Mouse (Mus musculus) MEL (cell line): ENCODE results near the gene Gdf1. TPM values are rescaled to one million over a fixed set of nuclear protein-coding genes. Genes with fewer than 3 reads are reported as not detected.

Source experiments
- DNase-seq: peaks from one replicate; pipeline ENCODE4 v3.0.0; 2011; ENCODE audit warnings: low read depth, low spot score
- H3K27ac ChIP-seq: 2 replicates; pipeline ENCODE4 v1.5.1; 2012; ENCODE audit warnings: low read depth, mild to moderate bottlenecking, control low read depth, low read length, moderate library complexity; ENCODE audit not compliant: control insufficient read depth
- H3K27me3 ChIP-seq, 2 experiments: fragments of 150-350 bp in 1 of 2; sonication (generic) in 1 of 2; 2 replicates each; pipeline ENCODE4 v1.6.1; 2012; ENCODE audit warnings: low read length in 2 of 2, mild to moderate bottlenecking in 2 of 2, improper control_type of control experiment in 1 of 2, moderate library complexity in 1 of 2; ENCODE audit not compliant: insufficient read depth in 2 of 2, control insufficient read depth in 1 of 2
- H3K36me3 ChIP-seq, 2 experiments: 2 replicates each; pipeline ENCODE4 v1.6.1; 2012 to 2014; ENCODE audit warnings: low read length in 2 of 2, improper control_type of control experiment in 1 of 2, inconsistent platforms in 1 of 2, mild to moderate bottlenecking in 1 of 2; ENCODE audit not compliant: insufficient read depth in 2 of 2, control insufficient read depth in 1 of 2
- H3K4me1 ChIP-seq, 2 experiments: fragments of 150-350 bp in 1 of 2; sonication (generic) in 1 of 2; 2 replicates each; pipeline ENCODE4 v1.6.1; 2012; ENCODE audit warnings: low read length in 2 of 2, improper control_type of control experiment in 1 of 2, mild to moderate bottlenecking in 1 of 2; ENCODE audit not compliant: insufficient read depth in 2 of 2, control insufficient read depth in 1 of 2
- H3K4me3 ChIP-seq, 2 experiments: fragments of 150-350 bp in 1 of 2; sonication (generic) in 1 of 2; 2 replicates each; pipeline ENCODE4 v1.5.1; 2012; ENCODE audit warnings: low read depth in 2 of 2, low read length in 2 of 2, mild to moderate bottlenecking in 2 of 2, moderate library complexity in 2 of 2, control low read depth in 1 of 2, improper control_type of control experiment in 1 of 2; ENCODE audit not compliant: control insufficient read depth in 1 of 2, insufficient read depth in 1 of 2
- H3K79me2 ChIP-seq: 2 replicates; pipeline ENCODE4 v1.6.1; 2012; ENCODE audit warnings: mild to moderate bottlenecking, low read length, moderate library complexity; ENCODE audit not compliant: control insufficient read depth, poor library complexity, insufficient read depth
- H3K9ac ChIP-seq: 2 replicates; pipeline ENCODE4 v1.6.1; 2012; ENCODE audit warnings: low read depth, mild to moderate bottlenecking, control low read depth, low read length, moderate library complexity; ENCODE audit not compliant: control insufficient read depth, poor library complexity, severe bottlenecking
- H3K9me3 ChIP-seq: fragments of 150-350 bp; sonication (generic); replicated peaks from 2 replicates; pipeline ENCODE4 v1.6.1; 2012; ENCODE audit warnings: mild to moderate bottlenecking, low read length, improper control_type of control experiment, moderate library complexity; ENCODE audit not compliant: insufficient read depth
- CHD2 ChIP-seq: IDR thresholded peaks from 2 replicates; pipeline ENCODE4 v1.6.1; 2011; ENCODE audit warnings: low read length, improper control_type of control experiment
- CTCF ChIP-seq, 3 experiments: IDR thresholded peaks in 2 of 3; conservative IDR thresholded peaks in 1 of 3; 2 replicates each; pipeline ENCODE4 v1.5.1; 2011 to 2012; ENCODE audit warnings: low read length in 3 of 3, low read depth in 2 of 3, mild to moderate bottlenecking in 2 of 3, improper control_type of control experiment in 1 of 3, inconsistent platforms in 1 of 3, mixed read lengths in 1 of 3, moderate library complexity in 1 of 3; ENCODE audit not compliant: control insufficient read depth in 1 of 3, insufficient read depth in 1 of 3, poor library complexity in 1 of 3, severe bottlenecking in 1 of 3
- ETS1 ChIP-seq: IDR thresholded peaks from 2 replicates; pipeline ENCODE4 v1.6.1; 2012; ENCODE audit warnings: low read depth, mild to moderate bottlenecking, inconsistent platforms, low read length, improper control_type of control experiment, moderate library complexity
- GABPA ChIP-seq: IDR thresholded peaks from 2 replicates; pipeline ENCODE4 v1.6.1; 2012; ENCODE audit warnings: low read depth, mild to moderate bottlenecking, inconsistent platforms, low read length, improper control_type of control experiment, moderate library complexity
- GATA1 ChIP-seq: IDR thresholded peaks from 2 replicates; pipeline ENCODE4 v1.6.1; 2011; ENCODE audit warnings: low read depth, low read length, improper control_type of control experiment
- HCFC1 ChIP-seq: IDR thresholded peaks from 2 replicates; pipeline ENCODE4 v1.6.1; 2012; ENCODE audit warnings: low read depth, mild to moderate bottlenecking, inconsistent platforms, low read length, improper control_type of control experiment, moderate library complexity
- JUND ChIP-seq: IDR thresholded peaks from 2 replicates; pipeline ENCODE4 v1.6.1; 2011; ENCODE audit warnings: low read depth, mild to moderate bottlenecking, improper control_type of control experiment, low read length
- KAT2A ChIP-seq: conservative IDR thresholded peaks from 2 replicates; pipeline ENCODE4 v1.6.1; 2012; ENCODE audit warnings: low read depth, low read length, improper control_type of control experiment, inconsistent platforms
- MYC ChIP-seq: IDR thresholded peaks from 2 replicates; pipeline ENCODE4 v1.6.1; 2011; ENCODE audit warnings: low read depth, mild to moderate bottlenecking, low read length, improper control_type of control experiment, moderate library complexity
- RAD21 ChIP-seq: IDR thresholded peaks from 2 replicates; pipeline ENCODE4 v1.6.1; 2011; ENCODE audit warnings: mild to moderate bottlenecking, low read depth, low read length, improper control_type of control experiment
- RCOR1 ChIP-seq: IDR thresholded peaks from 2 replicates; pipeline ENCODE4 v1.6.1; 2012; ENCODE audit warnings: low read depth, mild to moderate bottlenecking, inconsistent platforms, low read length, improper control_type of control experiment
- SMC3 ChIP-seq: IDR thresholded peaks from 2 replicates; pipeline ENCODE4 v1.6.1; 2011; ENCODE audit warnings: low read depth, low read length, improper control_type of control experiment
- ZC3H11A ChIP-seq: IDR thresholded peaks from 2 replicates; pipeline ENCODE4 v1.6.1; 2012; ENCODE audit warnings: low read depth, mild to moderate bottlenecking, inconsistent platforms, low read length, improper control_type of control experiment
- ZNF384 ChIP-seq: IDR thresholded peaks from 2 replicates; pipeline ENCODE4 v1.6.1; 2012; ENCODE audit warnings: low read depth, mild to moderate bottlenecking, inconsistent platforms, low read length, improper control_type of control experiment
- polyA plus RNA-seq, 2 experiments: library from polyadenylated mRNA; stranded (reverse) in 1 of 2; unstranded in 1 of 2; fragments of >175 nt in 1 of 2; fragments of >200 nt in 1 of 2; gene quantifications; 2 replicates each; pipeline versions ENCODE4 v1.2.1 to v1.2.4; 2012; ENCODE audit warnings: low replicate concordance in 2 of 2, low read depth in 1 of 2; ENCODE audit not compliant: insufficient read length in 2 of 2, insufficient read depth in 1 of 2, missing spikeins in 1 of 2
- total RNA-seq: library from RNA; depleted of rRNA; stranded (reverse); fragments of 300-350 nt; gene quantifications from 2 replicates; pipeline ENCODE4 v1.2.3, GENCODE M21; 2012

Gdf1 gene
- total and polyA plus RNA-seq, 3 experiments = 1.9 to 2.6 TPM; not detected in 1

DNA sequence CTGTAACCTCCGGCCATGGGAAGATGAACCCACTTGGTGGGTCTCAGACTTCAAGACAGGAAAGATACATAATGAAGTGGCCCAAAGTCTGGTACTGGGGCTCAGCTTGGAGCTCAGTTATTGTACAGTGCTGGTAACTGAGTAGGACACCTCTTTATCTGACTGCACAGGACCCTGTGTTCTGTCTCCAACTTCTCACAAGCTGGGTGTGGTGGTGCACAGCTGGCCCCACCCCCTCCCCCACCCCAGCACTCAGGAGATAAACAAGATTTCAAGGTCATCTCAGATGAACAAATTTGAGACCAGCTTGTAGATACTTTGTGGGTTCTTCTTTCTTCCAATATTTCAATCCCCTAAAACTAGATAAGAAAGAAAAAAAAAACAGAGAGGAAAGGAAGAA lies 26.5 kb downstream of the Gdf1 start (continued):
- TF ChIP-seq HCFC1 = 0 out of 2 replicates have a peak, but pooled peaks have one; percentile 38
- TF ChIP-seq, all 39 proteins: peak for 12

DNA sequence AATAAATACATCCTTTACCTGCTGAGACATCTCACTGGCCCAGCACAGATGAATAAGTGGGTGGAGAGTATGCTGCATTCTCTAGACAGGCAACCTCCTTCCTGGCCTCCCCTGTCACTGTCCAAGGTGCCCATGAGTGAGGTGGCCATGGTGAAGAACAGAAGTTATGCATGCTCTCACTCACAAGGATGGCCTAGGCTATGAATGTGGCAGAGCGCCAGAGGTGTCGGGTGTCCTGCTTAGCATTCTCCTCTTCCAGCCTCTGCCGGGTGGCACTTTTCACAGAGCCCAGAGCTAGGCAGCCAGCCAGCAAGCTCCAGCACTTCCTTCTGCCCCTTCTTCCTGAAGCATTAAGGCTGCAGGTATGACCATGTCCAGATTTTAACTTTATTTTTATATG lies 29.8 kb downstream of the Gdf1 start:
- Histone ChIP-seq H3K4me3 (no peak overlapping the region), H3K27ac (no peak overlapping the region), H3K9me3 (no peaks in the 10 kb centered on the region), H3K79me2 (no peaks in the 10 kb centered on the region), H3K9ac (no peak overlapping the region), H3K4me1 (peaks cover 9 to 16% of the 10 kb centered on the region in 2 experiments), H3K27me3 (no peaks in the 10 kb centered on the region), H3K36me3 (peaks cover 0 to 19% of the 10 kb centered on the region in 2 experiments; a peak in 2 of 4 replicates)
- DNase-seq = peak; percentile 53
- no peak for TF ChIP-seq RCOR1
- TF ChIP-seq MYC = no peak
- no peak for TF ChIP-seq GABPA
- TF ChIP-seq ZNF384 = no peak
- TF ChIP-seq ZC3H11A = no peak
- TF ChIP-seq KAT2A = no peak
- no peak for TF ChIP-seq GATA1
- TF ChIP-seq SMC3 = no peak

DNA sequence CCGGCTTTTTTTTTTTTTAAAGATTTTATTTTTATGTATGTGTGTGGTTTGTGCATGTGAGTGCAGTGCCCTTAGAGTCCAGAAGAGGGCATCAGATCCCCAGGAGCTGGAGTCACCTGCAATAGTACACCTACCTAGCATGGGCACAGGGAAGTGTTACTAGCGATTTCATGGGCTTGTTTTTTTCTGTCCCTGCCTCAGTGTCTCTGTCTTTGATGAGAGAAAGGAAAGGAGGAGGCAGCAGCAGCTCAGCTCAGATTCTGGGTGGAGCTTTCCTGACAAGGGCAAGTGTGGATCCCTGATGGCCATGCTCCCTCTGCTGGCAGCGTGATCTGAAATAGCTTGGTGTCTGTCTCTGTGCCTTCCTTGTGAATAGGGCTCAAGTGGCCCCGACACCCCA lies 31.2 kb downstream of the Gdf1 start:
- Histone ChIP-seq H3K4me1 (peaks cover 5 to 8% of the 10 kb centered on the region in 2 experiments), H3K79me2 (no peaks in the 10 kb centered on the region), H3K36me3 (peaks cover 0 to 10% of the 10 kb centered on the region in 2 experiments; a peak in 2 of 4 replicates), H3K27me3 (no peaks in the 10 kb centered on the region), H3K4me3 (no peak overlapping the region), H3K27ac (no peak overlapping the region), H3K9ac (no peak overlapping the region), H3K9me3 (no peaks in the 10 kb centered on the region)
- peak; percentile 58 for DNase-seq
- TF ChIP-seq SMC3 = 0 out of 2 replicates have a peak, but pooled peaks have one; percentile 7
- no peak for TF ChIP-seq RCOR1
- no peak for TF ChIP-seq ETS1
- peak; percentile 43 to 51 (median 46) for TF ChIP-seq CTCF (IDR thresholded peaks at IDR 0.05 in 2 of 3, conservative IDR thresholded peaks at IDR 0.05 in 1 of 3; ENCODE audit: control insufficient read depth in 1 of 3, insufficient read depth in 1 of 3, low read depth in 2 of 3, low read length in 3 of 3, poor library complexity in 1 of 3, severe bottlenecking in 1 of 3)
- peak; percentile 75 for TF ChIP-seq ZNF384
- TF ChIP-seq RAD21 = peak; percentile 28
- no peak for TF ChIP-seq CHD2
- TF ChIP-seq JUND = no peak
